Mouse (Mus musculus): Measurements from ENCODE around the gene Ccdc63.

DNA sequence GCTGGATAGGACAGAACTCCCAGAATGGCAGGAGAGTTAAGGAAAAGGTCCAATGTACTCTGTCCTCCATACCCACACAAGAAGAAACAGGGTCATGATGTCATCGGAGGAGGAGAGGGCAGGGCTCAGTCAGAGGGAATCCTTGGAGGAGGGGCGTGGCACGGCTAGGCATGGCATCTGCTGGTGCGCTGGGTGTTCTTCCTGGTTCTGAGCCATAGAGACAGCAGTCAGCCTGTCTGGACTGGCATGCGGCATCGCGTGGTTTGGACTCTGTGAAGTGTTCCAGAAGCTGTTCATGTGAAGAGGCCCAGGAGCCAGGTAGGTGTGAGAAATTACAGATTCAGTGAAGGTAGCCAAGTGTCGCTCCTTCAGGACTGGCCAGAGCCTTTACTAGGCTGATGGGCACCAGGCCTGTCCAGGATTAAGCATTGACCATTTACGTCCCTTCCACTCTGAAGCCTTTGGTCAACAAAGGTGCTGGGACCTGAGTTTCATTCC lies 25.3 kb downstream of the Ccdc63 start:
- TF ChIP-seq CTCF (IDR thresholded peaks at IDR 0.05; ENCODE audit: borderline replicate concordance, extremely low read depth, insufficient read depth, insufficient read length) (no peak), POLR2A (IDR thresholded peaks at IDR 0.05; ENCODE audit: borderline replicate concordance, extremely low read depth, insufficient read depth, insufficient read length, poor library complexity, severe bottlenecking) (no peak)

Data from brain, embryonic 14.5 days (tissue).